In the genomic region with DNA sequence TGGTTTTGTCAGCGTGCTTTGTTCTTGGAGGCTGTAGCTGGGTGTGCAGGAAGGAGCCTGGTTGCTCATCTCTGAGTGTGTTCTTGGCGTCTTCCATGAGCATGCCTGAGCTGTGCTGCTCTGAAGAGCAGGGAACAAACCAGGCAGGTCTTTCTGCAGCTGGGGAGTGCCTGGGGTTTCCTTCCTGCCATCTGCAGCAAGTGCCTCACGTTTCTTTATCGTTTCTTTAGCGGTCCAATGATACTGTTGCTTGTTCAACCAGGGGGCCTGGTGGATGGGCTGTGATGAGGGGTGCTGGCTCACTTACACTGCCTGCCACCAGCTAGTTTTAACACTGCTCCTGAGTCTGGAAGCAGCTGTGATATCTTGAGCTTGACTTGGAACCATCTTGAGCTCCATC, we compare ENCODE assay signal across 21 mouse cellular contexts. TPM values are rescaled to one million over a fixed set of nuclear protein-coding genes. Genes with fewer than 3 reads are reported as not detected.
DNase-seq lines count a peak whose midpoint lies in the region; ATAC-seq and TF ChIP-seq lines count a peak whose summit lies in the region.
"Had no signal": no experiment of that assay in that cellular context is flagged by ENCODE, and none has a peak within 500 bp of the region (broad histone marks: within the 10 kb centered on the region; RNA-seq: fewer than 3 reads in every experiment).

No protein-coding gene starts in this region.

- 46% methylated on average over 5 of the region's 5 CpGs for WGBS in forebrain, embryonic 15.5 days
- 58% methylated on average over 5 of the region's 5 CpGs for WGBS in forebrain, embryonic 13.5 days
- WGBS in olfactory bulb, adult 2 months, result 17% methylated on average over 5 of the region's 5 CpGs
- 65% methylated on average over 5 of the region's 5 CpGs for WGBS in midbrain, embryonic 16.5 days

- peak overlapping the region; percentile 64 for H3K27ac ChIP-seq in forebrain, embryonic 15.5 days (replicated peaks)
- H3K27ac ChIP-seq in forebrain, embryonic 13.5 days, result no peak overlapping the region
- H3K27ac ChIP-seq in olfactory bulb, adult 2 months (ENCODE audit: insufficient read depth, low read depth, low read length), result peak overlapping the region; percentile 78
- H3K27ac ChIP-seq in midbrain, embryonic 16.5 days (ENCODE audit: low read length), result no peak overlapping the region
- H3K27ac ChIP-seq: hindbrain, embryonic 15.5 days; midbrain, embryonic 15.5 days had no signal

- H3K9me3 ChIP-seq in forebrain, embryonic 15.5 days, result no peaks in the 10 kb centered on the region
- no peaks in the 10 kb centered on the region for H3K9me3 ChIP-seq in forebrain, embryonic 13.5 days (replicated peaks)
- H3K9me3 ChIP-seq in midbrain, embryonic 16.5 days (replicated peaks; ENCODE audit: control insufficient read depth, low read length, poor library complexity, severe bottlenecking), result no peaks in the 10 kb centered on the region
- H3K9me3 ChIP-seq: hindbrain, embryonic 15.5 days; megakaryocyte, embryonic 14.5 days; midbrain, embryonic 15.5 days had no signal

- H3K9ac ChIP-seq in forebrain, embryonic 15.5 days (replicated peaks), result no peak overlapping the region
- H3K9ac ChIP-seq in forebrain, embryonic 13.5 days, result no peak overlapping the region
- H3K9ac ChIP-seq in midbrain, embryonic 16.5 days (ENCODE audit: low read depth, low read length), result no peak overlapping the region
- H3K9ac ChIP-seq: hindbrain, embryonic 15.5 days; midbrain, embryonic 15.5 days had no signal

- no peaks in the 10 kb centered on the region for H3K27me3 ChIP-seq in forebrain, embryonic 15.5 days
- no peaks in the 10 kb centered on the region for H3K27me3 ChIP-seq in forebrain, embryonic 13.5 days
- H3K27me3 ChIP-seq in midbrain, embryonic 16.5 days (ENCODE audit: control insufficient read depth, insufficient read depth, low read depth, low read length), result no peaks in the 10 kb centered on the region
- H3K27me3 ChIP-seq: hindbrain, embryonic 15.5 days; megakaryocyte, embryonic 14.5 days; midbrain, embryonic 15.5 days had no signal

- no peak for TF ChIP-seq POLR2A in olfactory bulb, adult 2 months (IDR thresholded peaks at IDR 0.05; ENCODE audit: insufficient read depth, low read depth, low read length)

- ATAC-seq in forebrain, embryonic 15.5 days (replicated peaks), result no peak
- no peak for ATAC-seq in forebrain, embryonic 13.5 days
- no peak for ATAC-seq in midbrain, embryonic 16.5 days
- ATAC-seq: midbrain, embryonic 15.5 days; Patski had no signal

- TF ChIP-seq CTCF in olfactory bulb, adult 2 months (IDR thresholded peaks at IDR 0.05; ENCODE audit: insufficient read depth, low read depth, low read length), result no peak

- H3K4me3 ChIP-seq in forebrain, embryonic 15.5 days, result no peak overlapping the region
- H3K4me3 ChIP-seq in forebrain, embryonic 13.5 days, result no peak overlapping the region
- H3K4me3 ChIP-seq in olfactory bulb, adult 2 months (ENCODE audit: insufficient read depth, low read depth, low read length), result no peak overlapping the region
- no peak overlapping the region for H3K4me3 ChIP-seq in midbrain, embryonic 16.5 days (ENCODE audit: low read depth, low read length)
- H3K4me3 ChIP-seq: hindbrain, embryonic 15.5 days; midbrain, embryonic 15.5 days had no signal

- H3K36me3 ChIP-seq in forebrain, embryonic 15.5 days, result no peaks in the 10 kb centered on the region
- no peaks in the 10 kb centered on the region for H3K36me3 ChIP-seq in forebrain, embryonic 13.5 days (ENCODE audit: poor library complexity, severe bottlenecking)
- H3K36me3 ChIP-seq in midbrain, embryonic 16.5 days (ENCODE audit: control insufficient read depth, insufficient read depth, low read length), result no peaks in the 10 kb centered on the region
- H3K36me3 ChIP-seq: hindbrain, embryonic 15.5 days; midbrain, embryonic 15.5 days had no signal

- peaks cover 21% of the 10 kb centered on the region for H3K4me1 ChIP-seq in forebrain, embryonic 15.5 days
- H3K4me1 ChIP-seq in forebrain, embryonic 13.5 days, result peaks cover 8% of the 10 kb centered on the region; the same call in 1 of the 2 replicates
- peaks cover 40% of the 10 kb centered on the region for H3K4me1 ChIP-seq in olfactory bulb, adult 2 months (ENCODE audit: control insufficient read depth, insufficient read depth, low read length)
- H3K4me1 ChIP-seq in midbrain, embryonic 16.5 days (ENCODE audit: control insufficient read depth, insufficient read depth, low read length), result peaks cover 8% of the 10 kb centered on the region

- DNase-seq in layer of hippocampus, adult 9-11 months, result peak; percentile 35
- no peak for DNase-seq in layer of hippocampus, adult 8-10 months (ENCODE audit: low spot score in 2 of 2)
- peak; percentile 58 to 73 for DNase-seq in thymus, postnatal 36 days
- no peak for DNase-seq in cerebellum, postnatal 14 days
- DNase-seq: adrenal gland, postnatal 14 days; cerebellum, adult 9-10 months; heart, postnatal 10 days; kidney, adult 11 months; kidney, postnatal 10 days; lung, postnatal 10 days; right cerebral cortex, postnatal 25 days had no signal

- H3K4me2 ChIP-seq in forebrain, embryonic 15.5 days (replicated peaks), result no peak overlapping the region
- H3K4me2 ChIP-seq in forebrain, embryonic 13.5 days, result no peak overlapping the region
- no peak overlapping the region for H3K4me2 ChIP-seq in midbrain, embryonic 16.5 days (ENCODE audit: low read length)
- H3K4me2 ChIP-seq: hindbrain, embryonic 15.5 days; midbrain, embryonic 15.5 days had no signal

RNA-seq across cellular contexts. Expression of a gene that starts 38.4 kb away (rescaled TPM):
- 2.3 and 2.6 TPM in 2 replicates for polyA plus RNA-seq in forebrain, embryonic 15.5 days (2015; fragmentation: Nextera tagmentation; extraction: Ambion mirVana)
- 0.40 and 0.68 TPM in 2 replicates for polyA plus RNA-seq in forebrain, embryonic 13.5 days (2015; fragmentation: Nextera tagmentation; extraction: Ambion mirVana)
- total RNA-seq in layer of hippocampus, adult 8-10 months (2022), result 10 to 100 TPM; 22.4 to 42.6 (median 30.3) TPM
- not detected in 2 replicates for polyA plus RNA-seq in olfactory bulb, adult 2 months (2012; ENCODE audit: insufficient read depth, insufficient read length, low replicate concordance, missing spikeins)
- polyA plus RNA-seq in midbrain, embryonic 16.5 days (2015; fragmentation: Nextera tagmentation; extraction: Ambion mirVana), result 2.3 and 3.0 TPM in 2 replicates
- total RNA-seq: gastrocnemius, postnatal 25 days; heart, postnatal 10 days had no signal
- polyA plus RNA-seq: liver, embryonic 16.5 days; Patski had no signal

RNA-seq across cellular contexts. Expression of a gene that starts 57.8 kb away (rescaled TPM):
- 5.3 and 6.1 TPM in 2 replicates for polyA plus RNA-seq in forebrain, embryonic 15.5 days (2015; fragmentation: Nextera tagmentation; extraction: Ambion mirVana)
- 5.3 and 6.5 TPM in 2 replicates for polyA plus RNA-seq in forebrain, embryonic 13.5 days (2015; fragmentation: Nextera tagmentation; extraction: Ambion mirVana)
- 100 to 1,000 TPM; 141 to 176 (median 159) TPM for total RNA-seq in layer of hippocampus, adult 8-10 months (2022)
- not detected in 2 replicates for polyA plus RNA-seq in olfactory bulb, adult 2 months (2012; ENCODE audit: insufficient read depth, insufficient read length, low replicate concordance, missing spikeins)
- polyA plus RNA-seq in midbrain, embryonic 16.5 days (2015; fragmentation: Nextera tagmentation; extraction: Ambion mirVana), result 10.3 and 11.1 TPM in 2 replicates

Comparison
In these comparisons a context has a peak if more than half of its experiments do, and no peak if none do; other contexts are left out.
1. H3K27ac ChIP-seq: peak in forebrain, embryonic 15.5 days (single experiment) and olfactory bulb, adult 2 months (single experiment); none in forebrain, embryonic 13.5 days (single experiment) and midbrain, embryonic 16.5 days (single experiment).
2. DNase-seq: peak in layer of hippocampus, adult 9-11 months (single experiment) and thymus, postnatal 36 days (2 of 2); none in layer of hippocampus, adult 8-10 months (0 of 2) and cerebellum, postnatal 14 days (0 of 2).